Mouse (Mus musculus) C2C12 (cell line): Measurements from ENCODE around the gene Eddm3b.

Source experiments
- CEBPB ChIP-seq: IDR thresholded peaks from one replicate; pipeline ENCODE4 v1.6.1; 2011; ENCODE audit warnings: low read depth, mild to moderate bottlenecking, control low read depth, moderate library complexity
- CTCF ChIP-seq: IDR thresholded peaks from one replicate; pipeline ENCODE4 v1.5.1; 2011; ENCODE audit not compliant: control insufficient read depth, insufficient read depth, insufficient read length
- FOSL1 ChIP-seq: IDR thresholded peaks from one replicate; pipeline ENCODE4 v1.8.0; 2011; ENCODE audit warnings: mild to moderate bottlenecking, low read length; ENCODE audit not compliant: poor library complexity, insufficient read depth, severe bottlenecking
- MYOD1 ChIP-seq: IDR thresholded peaks from one replicate; pipeline ENCODE4 v1.6.1; 2011; ENCODE audit warnings: low read depth; ENCODE audit not compliant: control insufficient read depth, insufficient read length
- USF1 ChIP-seq: IDR thresholded peaks from one replicate; pipeline ENCODE4 v1.6.1; 2011; ENCODE audit warnings: low read depth, mild to moderate bottlenecking, control low read depth, moderate library complexity

DNA sequence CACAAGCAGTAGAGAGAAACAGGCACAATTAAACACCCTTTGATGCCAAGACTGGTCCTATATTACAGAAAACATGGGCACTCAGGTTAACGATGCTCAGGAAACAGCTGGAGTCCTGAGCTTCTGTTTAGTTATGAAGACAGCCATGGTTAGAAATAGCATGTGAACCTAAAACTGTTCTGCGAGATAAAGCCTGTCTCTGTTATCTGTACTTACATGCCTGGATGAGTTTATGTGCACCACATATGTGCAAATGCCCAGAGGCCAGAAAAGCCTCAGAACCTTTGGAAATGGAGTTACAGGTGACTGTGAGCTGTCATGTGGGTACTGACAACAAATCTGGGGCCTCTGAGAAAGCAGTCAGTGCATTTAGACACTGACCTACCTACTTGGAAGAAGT, 29.7 kb downstream of the Eddm3b start:
- TF ChIP-seq CTCF (no peak), MYOD1 (no peak), USF1 (no peak), CEBPB (no peak), FOSL1 (no peak)
